Mouse (Mus musculus): ENCODE data around the gene Inf2.

- TF ChIP-seq CTCF (IDR thresholded peaks at IDR 0.05; ENCODE audit: insufficient read depth, low read length): no peak
- TF ChIP-seq POLR2A (IDR thresholded peaks at IDR 0.05; ENCODE audit: borderline replicate concordance, extremely low read depth, low read depth, low read length): no peak
These were observed 10.1 kb upstream of the Inf2 start for GRCm38 (mm10) chr12:112578296-112579090.

Measured in lung, adult 2 months (tissue).